Mouse (Mus musculus) testis, adult 2 months (tissue): Measurements from ENCODE around the gene Macf1.

ENCODE experiments used
- CTCF ChIP-seq: fragments of 200-500 bp; IDR thresholded peaks from 2 replicates; pipeline ENCODE4 v1.5.1; 2012; ENCODE audit warnings: low read depth, mild to moderate bottlenecking, inconsistent platforms, low read length, moderate library complexity; ENCODE audit not compliant: control insufficient read depth, insufficient read depth, insufficient replicate concordance
- POLR2A ChIP-seq: fragments of 200-500 bp; IDR thresholded peaks from 2 replicates; pipeline ENCODE4 v1.6.1; 2012; ENCODE audit warnings: low read depth, mild to moderate bottlenecking, inconsistent platforms, low read length, moderate library complexity; ENCODE audit not compliant: control insufficient read depth

GRCm38 (mm10) chr4:123645246-123645845, 38.8 kb downstream of the Macf1 start:
- TF ChIP-seq CTCF: no peak
- TF ChIP-seq POLR2A: no peak
